Mouse (Mus musculus): ENCODE data around the gene Rab22a.

- TF ChIP-seq CTCF (IDR thresholded peaks at IDR 0.05; ENCODE audit: low read depth) (no peak), EP300 (optimal IDR thresholded peaks at IDR 0.05) (no peak)
Observed at GRCm38 (mm10) chr2:173662255-173662950, 2.8 kb downstream of the Rab22a start.

Data from stomach, postnatal 0 days (tissue).